Mouse (Mus musculus) kidney, postnatal 25 days (tissue): ENCODE measurements around the gene Zfp780b.
"Not testable (repeated sequence)": the region's sequence is repeated elsewhere in the genome, so short reads cannot be mapped to it uniquely, and the experiment has no call there.

Experiments used
- DNase-seq, 2 experiments: peaks; one replicate each; pipeline ENCODE4 v3.0.0; 2021; ENCODE audit warnings: mixed read lengths in 2 of 2

Gene Zfp780b

DNA sequence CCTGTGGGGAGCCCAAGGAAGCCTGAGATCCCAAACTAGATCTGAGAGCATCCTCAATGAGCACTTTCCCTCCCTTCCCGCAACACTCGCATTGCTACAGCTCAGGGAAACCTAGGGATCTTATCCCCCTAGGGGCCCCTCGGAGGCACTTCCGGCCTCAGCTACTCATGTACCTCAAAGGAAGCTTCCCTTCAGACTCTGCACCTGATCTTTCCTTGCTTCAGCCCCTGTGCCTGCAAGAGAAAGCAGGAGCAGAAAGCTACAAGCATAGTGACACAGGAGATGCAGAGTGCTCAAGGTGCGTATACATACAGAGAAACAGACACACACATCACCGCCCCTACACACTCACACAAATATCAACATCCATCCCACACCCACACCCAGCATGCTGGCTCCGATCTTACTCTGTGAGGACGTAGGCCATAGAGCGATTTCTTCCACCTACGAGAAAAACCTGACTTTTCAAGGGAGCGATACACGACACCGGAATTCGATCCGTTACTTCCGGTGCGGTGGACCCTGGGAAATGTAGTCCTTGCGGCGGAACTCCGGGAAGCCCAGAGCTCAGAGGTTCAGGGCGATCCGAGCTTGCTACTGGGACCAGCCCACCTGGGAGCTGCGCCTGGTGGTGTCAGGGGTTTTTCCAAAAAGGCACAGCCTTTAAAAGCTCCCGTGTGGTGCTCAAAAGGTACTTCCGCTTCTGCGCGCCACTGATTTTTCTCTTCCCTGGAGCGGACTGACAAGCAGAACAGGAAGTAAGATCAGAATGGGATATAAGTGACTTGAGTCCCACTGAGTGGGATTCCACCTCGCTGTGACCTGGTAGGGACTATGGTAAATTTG, at the start of gene Zfp780b:
Zfp780b (minus strand) TSS at position 489 of the 846 bp plus-strand sequence.
- DNase-seq: peak; percentile 84 to 86

DNA sequence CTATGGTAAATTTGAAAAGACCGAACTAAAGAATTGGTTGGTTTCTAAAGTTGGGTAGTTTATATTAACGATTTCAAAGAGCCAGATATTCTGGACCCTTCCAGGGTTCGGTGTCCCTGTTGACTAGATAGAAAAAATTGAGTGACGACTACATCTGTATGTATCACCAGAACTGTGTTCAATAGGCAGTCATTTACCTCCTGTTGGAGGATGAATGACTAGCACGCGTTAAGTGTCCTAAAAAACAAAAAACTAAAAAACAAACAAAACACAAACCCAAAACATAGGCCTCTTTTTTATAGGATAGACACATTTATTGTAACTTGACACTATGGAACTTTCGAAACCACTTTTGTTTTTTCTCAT, 35.5 kb upstream of the Zfp780b start:
- DNase-seq: no peak

DNA sequence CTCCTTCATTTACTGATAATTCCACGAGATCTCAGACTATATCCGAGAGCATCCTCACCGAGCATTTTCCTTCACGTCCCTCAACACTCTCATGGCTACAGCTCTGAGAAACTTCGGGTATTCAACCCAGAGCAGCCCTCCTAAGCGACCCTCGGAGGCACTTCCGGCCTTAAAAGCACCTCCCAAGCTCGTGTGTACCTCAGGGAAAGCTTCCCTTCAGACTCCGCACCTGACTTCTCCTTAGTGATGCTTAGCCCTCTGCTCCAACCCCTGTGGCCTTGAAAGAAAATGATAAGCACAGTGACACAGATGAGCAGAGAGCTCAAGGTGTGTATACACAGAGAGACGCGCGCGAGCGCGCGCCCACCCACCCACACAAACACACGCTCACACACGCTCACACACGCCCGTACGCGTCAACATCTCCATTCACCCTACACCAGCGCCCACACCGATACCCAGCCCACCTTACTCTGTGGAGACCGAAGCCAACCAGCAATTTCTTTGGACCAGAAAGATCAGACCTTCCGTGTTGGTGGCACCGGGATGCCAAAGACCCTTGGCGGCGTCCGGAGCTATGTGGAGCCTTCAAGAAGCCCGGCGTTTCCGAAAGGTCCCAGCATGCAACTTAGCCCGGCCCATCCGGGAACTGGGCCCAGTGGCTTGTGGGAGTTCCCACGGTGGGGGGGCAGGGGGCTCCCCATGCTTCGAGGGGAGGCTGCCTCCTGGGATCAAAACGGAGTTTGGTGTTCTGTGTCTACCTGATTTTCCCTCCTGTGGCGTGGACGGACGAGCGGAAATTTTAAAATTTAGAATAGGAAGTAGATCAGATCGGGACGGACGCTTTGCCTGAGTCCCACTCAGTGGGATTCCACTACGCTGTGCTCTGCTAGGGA, 34.8 kb upstream of the Zfp780b start, which contains the start of gene Zfp850:
Zfp850 (minus strand) TSS at position 567 of the 896 bp plus-strand sequence.
- peak; percentile 79 to 86 for DNase-seq

DNA sequence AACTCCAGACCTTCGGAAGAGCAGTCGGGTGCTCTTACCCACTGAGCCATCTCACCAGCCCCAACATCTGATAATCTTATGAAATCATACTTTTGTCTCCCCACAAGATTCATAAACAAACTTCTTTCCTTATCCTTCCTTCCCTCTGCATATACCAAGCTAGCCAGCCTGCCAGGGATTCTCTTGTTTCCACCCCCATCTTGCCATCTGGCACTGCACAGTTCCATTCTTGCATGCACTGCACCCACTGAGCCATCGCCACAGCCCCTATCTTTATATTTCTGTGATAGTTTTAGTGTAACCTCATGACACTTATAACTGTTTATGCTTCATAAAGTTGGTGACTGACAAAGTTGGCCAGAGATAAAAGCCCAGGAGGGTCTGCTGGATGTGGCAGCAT, 31.3 kb upstream of the Zfp780b start:
- no peak for DNase-seq

DNA sequence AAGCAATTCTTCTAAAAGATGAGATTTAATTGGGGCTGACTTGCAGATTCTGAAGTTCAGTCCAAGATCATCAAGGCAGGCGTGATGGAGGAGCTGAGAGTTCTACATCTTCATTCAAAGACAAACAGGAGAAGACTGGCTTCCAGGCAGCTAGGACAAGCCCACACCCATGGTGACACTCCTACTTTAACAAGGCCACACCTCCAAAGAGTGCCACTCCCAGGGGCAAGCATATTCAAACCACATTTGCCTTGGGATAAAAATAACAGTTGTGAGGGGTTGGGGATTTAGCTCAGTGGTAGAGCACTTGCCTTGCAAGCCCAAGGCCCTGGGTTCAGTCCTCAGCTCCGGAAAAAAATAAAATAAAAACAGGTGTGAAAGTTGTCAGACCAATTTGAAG, 3.2 kb upstream of the Zfp780b start:
- no peak for DNase-seq

DNA sequence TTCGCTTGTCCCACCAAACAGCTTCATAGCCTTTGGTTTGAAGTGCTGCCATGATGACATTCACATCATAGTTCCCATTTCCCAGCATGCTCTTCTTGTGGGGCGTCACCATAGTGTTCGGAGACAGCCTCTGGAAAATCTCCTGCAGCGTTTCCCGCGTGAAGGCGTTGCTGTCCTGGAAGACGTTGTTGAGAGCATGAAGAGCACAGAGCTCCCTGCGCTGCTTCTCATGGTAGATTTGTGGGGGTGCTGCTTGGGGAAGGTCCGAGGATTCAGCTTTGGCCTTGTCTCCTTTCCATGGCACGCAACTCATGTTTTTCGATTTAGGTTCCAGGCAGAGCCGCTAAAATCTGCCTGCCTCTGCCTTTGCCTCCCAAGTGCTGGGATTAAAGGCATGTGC, 29.5 kb downstream of the Zfp780b start:
- not testable (repeated sequence) for DNase-seq

DNA sequence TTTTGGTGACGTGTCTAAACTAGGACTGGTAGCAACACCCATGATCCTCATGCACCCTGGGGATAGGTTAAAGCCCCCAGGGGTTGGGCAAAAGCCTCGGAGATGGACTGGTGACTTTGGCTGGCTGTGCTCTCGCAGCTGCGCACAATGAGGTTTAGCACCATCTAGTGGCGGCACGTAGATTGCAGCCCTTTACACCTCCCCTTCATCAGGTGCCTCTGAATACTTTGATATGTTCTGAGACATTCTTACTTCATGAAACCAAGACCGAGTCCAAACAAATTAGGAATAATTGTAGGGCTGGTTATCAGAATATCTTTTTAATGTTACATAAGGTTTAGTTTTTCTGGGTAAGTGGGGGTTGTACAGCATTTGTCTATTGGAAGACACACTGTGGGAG, 37.1 kb downstream of the Zfp780b start:
- peak in 1 of 2 experiments; percentile 44 for DNase-seq

DNA sequence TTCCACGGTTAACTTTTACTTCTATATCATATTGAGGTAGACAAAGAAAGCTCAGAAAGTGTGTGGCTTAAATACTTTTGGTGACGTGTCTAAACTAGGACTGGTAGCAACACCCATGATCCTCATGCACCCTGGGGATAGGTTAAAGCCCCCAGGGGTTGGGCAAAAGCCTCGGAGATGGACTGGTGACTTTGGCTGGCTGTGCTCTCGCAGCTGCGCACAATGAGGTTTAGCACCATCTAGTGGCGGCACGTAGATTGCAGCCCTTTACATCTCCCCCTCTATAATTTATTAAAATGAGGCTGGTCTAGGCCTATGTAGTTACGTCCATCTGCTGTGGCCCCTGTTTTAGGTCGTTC, 45.2 kb downstream of the Zfp780b start:
- DNase-seq: not testable (repeated sequence)

DNA sequence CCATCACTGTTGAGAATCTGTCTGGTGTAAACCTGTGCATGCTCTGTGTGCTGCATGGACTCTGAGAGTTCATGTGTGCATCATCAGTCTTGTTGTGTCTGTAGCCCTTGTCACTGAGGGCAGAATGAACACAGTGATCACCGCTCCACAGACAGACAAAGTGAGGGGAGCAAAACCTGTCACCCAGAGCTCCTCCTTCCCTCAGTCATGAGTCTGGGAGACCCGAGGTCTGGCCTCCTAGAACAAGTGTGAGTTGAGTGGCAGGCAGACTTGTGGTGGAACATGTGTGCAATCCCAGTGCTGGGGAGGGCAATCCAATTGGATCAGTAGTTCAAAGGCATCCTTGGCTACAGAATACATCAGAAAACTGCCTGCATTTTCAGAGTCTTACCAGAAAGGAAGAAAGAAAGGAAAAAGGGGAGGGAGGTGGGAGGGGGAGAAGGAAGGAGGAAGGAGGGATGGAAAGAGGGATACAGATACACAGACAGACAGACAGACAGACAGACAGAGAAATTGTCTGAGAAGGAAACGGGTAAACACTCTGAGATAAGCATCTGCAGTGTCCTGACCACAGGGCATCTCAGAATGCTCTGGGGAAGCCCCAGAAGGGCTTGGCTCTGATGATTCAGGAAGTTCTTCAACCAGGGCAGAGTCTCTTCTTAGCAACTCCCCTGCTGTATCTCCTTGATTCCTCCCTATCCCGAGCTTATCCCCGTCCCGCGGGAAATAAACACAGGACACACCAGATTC, 45.7 kb downstream of the Zfp780b start:
- no peak for DNase-seq

DNA sequence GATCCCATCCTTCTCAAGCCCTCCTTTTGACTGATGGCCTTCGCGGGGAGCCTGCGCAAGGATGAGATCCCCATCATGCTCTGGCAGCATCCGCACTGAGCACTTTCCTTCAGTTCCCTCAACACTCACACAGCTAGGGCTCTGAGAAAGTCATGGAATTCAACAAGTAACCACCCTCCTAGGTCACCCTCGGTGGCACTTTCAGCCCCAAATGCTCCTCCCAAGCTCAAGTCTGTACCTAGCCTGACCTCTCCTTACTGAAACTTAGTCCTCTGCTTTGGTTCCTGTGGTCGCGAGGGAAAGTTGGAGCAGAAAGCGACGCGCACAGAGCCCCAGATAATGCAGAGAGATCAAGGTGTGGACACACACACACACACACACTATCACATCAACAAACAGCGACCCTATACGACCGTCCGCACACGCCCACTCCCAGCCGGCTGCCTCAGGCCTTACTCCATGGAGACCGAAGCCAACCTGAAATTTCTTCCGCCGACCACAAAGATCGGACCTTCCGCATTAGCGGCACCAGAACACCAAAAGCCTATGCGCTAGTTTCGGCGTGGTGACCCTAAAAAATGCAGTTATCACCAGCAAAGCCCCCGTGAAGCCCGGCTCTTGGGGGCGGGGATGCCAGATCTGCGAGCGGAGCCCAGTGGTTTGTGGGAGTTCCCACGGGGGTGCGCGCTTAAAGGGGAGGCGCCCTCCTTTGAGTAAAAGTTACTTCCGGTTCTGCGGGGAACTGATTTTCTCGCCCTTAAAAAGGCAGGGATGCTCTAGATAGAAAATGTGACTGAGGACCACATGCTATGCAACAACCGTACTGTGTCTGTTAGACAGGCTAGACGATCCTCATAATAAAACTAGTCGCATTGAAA, 49.9 kb downstream of the Zfp780b start, which contains the start of gene Zfp974:
Zfp974 (minus strand) TSS at position 643 of the 878 bp plus-strand sequence.
- DNase-seq: peak; percentile 63 to 81

DNA sequence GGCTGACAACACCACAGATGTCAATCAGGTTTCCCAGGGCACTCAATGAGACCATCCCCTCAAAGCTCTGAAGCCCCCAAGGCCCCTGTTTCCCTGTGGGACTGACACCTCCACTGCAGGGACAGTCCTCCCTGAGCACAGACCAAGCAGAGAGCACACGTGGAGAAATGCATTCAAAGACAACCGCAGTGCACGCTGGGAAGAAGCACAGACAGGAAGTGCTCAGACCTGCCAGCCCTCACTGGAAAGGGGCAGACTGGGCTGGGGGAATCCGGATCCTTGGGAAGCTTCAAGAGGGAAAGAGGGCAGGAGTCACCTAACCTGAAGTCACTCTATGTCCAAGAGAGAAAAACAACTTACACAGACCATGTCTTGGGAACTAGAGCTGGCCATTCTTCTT, 51.9 kb downstream of the Zfp780b start:
- not testable (repeated sequence) for DNase-seq

DNA sequence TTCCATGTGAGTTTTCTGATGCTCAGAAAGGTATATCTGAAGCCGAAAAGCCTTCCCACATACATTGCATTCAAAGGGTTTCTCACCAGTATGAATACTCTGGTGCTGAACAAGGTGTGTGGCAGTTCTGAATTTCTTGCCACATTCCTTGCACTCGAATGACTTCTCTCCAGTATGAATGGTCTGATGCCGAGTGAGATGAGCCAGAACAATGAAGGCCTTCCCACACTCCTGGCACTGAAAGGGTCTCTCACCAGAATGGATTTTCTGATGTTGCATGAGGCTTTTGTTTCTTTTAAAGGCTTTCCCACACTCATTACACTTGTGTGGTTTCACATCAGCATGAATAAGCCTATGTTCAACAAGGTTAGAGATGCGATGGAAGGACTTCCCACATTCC, 68.0 kb downstream of the Zfp780b start:
- not testable (repeated sequence) for DNase-seq
